Mouse (Mus musculus) neutrophil, adult 5-6 weeks (primary cell): ENCODE measurements around the gene Gm20388. TPM values are rescaled to one million over a fixed set of nuclear protein-coding genes. Genes with fewer than 3 reads are reported as not detected.
A peak's percentile ranks its signal among the peaks of the same experiment; 100 is the strongest.
"Not testable (repeated sequence)": the region's sequence is repeated elsewhere in the genome, so short reads cannot be mapped to it uniquely, and the experiment has no call there.

Source experiments
- ATAC-seq: fragments of 151-379, 151-347 bp; 2 replicates; pipeline ENCODE4 v1.8.0; 2017; ENCODE audit warnings: mild to moderate bottlenecking, moderate TSS enrichment; ENCODE audit not compliant: insufficient number of reproducible peaks, poor library complexity, low FRiP score, severe bottlenecking; ENCODE audit errors: extremely low read depth
- total RNA-seq: library from RNA; stranded (forward); fragments of 200-1000 nt; gene quantifications from 2 replicates; pipeline ENCODE4 v1.2.3, GENCODE M21; 2017

The Gm20388 gene
- total RNA-seq, 1 experiment from 2014 or later, result 10.8 TPM

GRCm38 (mm10) chr8:120324555-120324954, 413.9 kb downstream of the Gm20388 start:
- no peak for ATAC-seq

- ATAC-seq, result no peak
Measured at GRCm38 (mm10) chr8:120325172-120325767, 414.6 kb downstream of the Gm20388 start.

GRCm38 (mm10) chr8:120327131-120327554, 416.5 kb downstream of the Gm20388 start:
- ATAC-seq, result no peak

- ATAC-seq, result no peak
Measured at GRCm38 (mm10) chr8:120328361-120329022, 417.9 kb downstream of the Gm20388 start.

- no peak for ATAC-seq
Measured at GRCm38 (mm10) chr8:120329030-120329748, 418.5 kb downstream of the Gm20388 start.

- ATAC-seq, result no peak
Measured at GRCm38 (mm10) chr8:120331027-120331426, 420.4 kb downstream of the Gm20388 start.

- ATAC-seq, result peak; percentile 24; the same call in 1 of the 2 replicates
Measured at GRCm38 (mm10) chr8:120332379-120333229, 422.0 kb downstream of the Gm20388 start.

GRCm38 (mm10) chr8:120333681-120334080, 423.0 kb downstream of the Gm20388 start:
- no peak for ATAC-seq

- not testable (repeated sequence) for ATAC-seq
Measured at GRCm38 (mm10) chr8:120334261-120334660, 423.6 kb downstream of the Gm20388 start.

- no peak for ATAC-seq
Measured at GRCm38 (mm10) chr8:120334878-120335261, 424.2 kb downstream of the Gm20388 start.

- peak; percentile 56; the same call in 1 of the 2 replicates for ATAC-seq
Measured at GRCm38 (mm10) chr8:120335262-120336086, 424.8 kb downstream of the Gm20388 start.

- ATAC-seq, result no peak
Measured at GRCm38 (mm10) chr8:120336087-120336380, 425.4 kb downstream of the Gm20388 start.

GRCm38 (mm10) chr8:120336909-120337555, 426.4 kb downstream of the Gm20388 start:
- ATAC-seq, result no peak

GRCm38 (mm10) chr8:120337627-120338026, 427.0 kb downstream of the Gm20388 start:
- ATAC-seq, result no peak

GRCm38 (mm10) chr8:120338678-120339077, 428.0 kb downstream of the Gm20388 start:
- no peak for ATAC-seq

GRCm38 (mm10) chr8:120339743-120340142, 429.1 kb downstream of the Gm20388 start:
- no peak for ATAC-seq

GRCm38 (mm10) chr8:120341124-120341523, 430.5 kb downstream of the Gm20388 start:
- no peak for ATAC-seq
